Mouse (Mus musculus): ENCODE measurements around the gene Cerkl.

DNA sequence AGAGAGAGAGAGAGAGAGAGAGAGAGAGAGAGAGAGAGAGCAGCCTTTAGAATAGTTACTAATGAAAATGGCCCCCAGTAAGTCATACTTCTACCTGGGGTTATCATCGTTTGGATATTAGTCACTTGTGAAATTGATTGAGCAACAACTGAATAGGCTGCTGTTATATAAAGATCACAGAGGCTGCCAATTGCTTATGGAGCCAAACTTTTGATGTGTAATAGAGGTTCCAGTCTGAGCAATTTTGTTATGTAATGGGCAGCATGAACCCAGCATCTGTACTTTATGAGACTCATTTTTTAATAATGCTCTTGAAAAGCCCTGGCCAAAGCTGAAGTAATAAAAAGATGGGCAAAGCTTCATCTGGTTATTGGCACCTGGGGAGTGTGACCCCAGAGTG lies 166.4 kb downstream of the Cerkl start:
- TF ChIP-seq USF1 (IDR thresholded peaks at IDR 0.05; ENCODE audit: low read depth): no peak
- TF ChIP-seq CTCF (IDR thresholded peaks at IDR 0.05; ENCODE audit: control insufficient read depth, insufficient read depth, insufficient read length): no peak
- TF ChIP-seq MAX (IDR thresholded peaks at IDR 0.05): no peak
- TF ChIP-seq CEBPB (IDR thresholded peaks at IDR 0.05; ENCODE audit: low read depth): no peak

Measured in C2C12 (cell line).